Mouse (Mus musculus) liver, embryonic 14.5 days (tissue): ENCODE measurements around the gene Ampd1.

Experiments used
- CTCF ChIP-seq: IDR thresholded peaks from 2 replicates; pipeline ENCODE4 v1.5.1; 2016; ENCODE audit warnings: antibody characterized with exemption, low read depth, control low read depth
- EP300 ChIP-seq: IDR thresholded peaks from 2 replicates; pipeline ENCODE4 v1.6.1; 2016; ENCODE audit warnings: antibody characterized with exemption, low read depth

DNA sequence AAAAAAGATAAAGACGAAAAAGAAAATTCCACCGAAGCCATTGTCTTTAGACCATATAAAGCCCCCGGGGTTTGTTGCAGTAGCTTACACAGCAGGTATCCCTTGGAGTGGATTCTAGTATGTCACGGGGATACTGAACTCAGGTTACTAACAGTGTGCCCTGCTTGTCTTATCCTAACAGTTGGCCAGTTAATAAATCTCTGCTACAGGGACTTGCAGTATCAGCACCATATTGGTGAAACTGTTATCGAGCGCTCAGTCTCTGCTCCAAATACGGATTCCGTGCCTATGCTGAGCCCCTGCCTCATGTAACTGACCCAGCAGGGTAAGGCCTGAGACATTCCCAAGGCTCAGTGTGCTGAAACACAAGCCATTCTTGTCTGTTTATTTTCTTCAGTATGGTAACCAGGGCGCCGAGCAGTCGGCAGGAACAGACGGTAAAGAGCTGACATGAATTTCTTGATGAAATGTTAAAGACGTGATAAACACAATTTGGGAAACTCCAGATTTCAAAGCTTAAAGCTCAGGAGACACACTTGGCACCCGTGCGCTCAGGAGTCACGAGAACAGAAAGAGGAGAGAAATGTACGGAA is 8.1 kb downstream of the Ampd1 start:
- TF ChIP-seq CTCF (no peak), EP300 (no peak)
